Mouse (Mus musculus): ENCODE data around the gene Cldn18. TPM values are rescaled to one million over a fixed set of nuclear protein-coding genes. Genes with fewer than 3 reads are reported as not detected.

Gene Cldn18
- total RNA-seq, 2 experiments from 2014 or later = not detected

DNA sequence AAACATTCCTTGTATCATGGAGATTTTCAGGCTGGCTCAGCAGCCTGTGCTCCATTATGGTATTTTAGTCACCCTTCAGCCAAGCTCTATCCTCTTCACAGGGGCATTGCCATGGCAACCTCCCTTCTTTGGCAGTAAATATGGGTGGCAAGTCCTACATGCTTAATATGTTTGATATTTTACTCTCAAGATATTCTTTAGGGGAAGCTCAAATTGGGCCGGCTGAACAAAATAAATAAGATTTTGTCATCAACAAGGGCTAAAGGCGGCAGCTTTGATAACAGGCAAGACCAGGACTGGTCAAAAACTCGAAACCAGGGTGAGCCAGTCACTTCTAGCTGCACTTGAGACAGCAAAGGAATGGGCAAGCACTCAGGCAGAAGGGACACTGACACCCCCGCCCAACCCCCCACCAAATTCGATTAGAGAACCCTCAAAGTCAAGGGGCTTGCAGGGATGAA, 32.0 kb downstream of the Cldn18 start:
- DNase-seq = no peak

DNA sequence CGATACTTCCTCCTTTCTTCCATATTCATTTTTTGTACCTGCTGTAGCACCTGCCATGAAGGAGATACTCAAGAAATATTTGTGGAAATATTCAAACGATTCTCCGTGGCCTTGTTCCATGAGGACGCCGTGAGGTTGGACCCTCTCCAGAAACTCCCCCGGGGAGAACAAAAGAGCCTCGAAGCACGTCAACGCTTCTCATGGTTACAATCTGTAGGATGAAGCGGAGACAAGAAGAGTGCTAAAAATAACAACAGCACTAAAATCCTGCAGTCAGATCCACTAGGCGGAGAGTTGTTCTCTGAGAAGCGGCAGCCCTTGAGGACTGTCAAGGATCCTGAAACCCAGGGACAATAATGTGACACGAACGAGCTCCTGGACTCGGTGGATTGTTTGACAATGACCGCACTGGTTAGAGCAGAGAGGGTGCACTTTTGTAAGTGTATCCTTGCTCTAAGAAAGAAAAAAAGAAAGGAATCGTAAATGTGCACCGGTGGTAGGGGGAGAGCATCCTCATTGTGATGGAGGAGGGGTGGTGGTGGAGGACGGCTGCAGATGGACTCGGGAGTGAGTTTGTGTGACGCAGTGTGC, 35.0 kb downstream of the Cldn18 start:
- DNase-seq = no peak

DNA sequence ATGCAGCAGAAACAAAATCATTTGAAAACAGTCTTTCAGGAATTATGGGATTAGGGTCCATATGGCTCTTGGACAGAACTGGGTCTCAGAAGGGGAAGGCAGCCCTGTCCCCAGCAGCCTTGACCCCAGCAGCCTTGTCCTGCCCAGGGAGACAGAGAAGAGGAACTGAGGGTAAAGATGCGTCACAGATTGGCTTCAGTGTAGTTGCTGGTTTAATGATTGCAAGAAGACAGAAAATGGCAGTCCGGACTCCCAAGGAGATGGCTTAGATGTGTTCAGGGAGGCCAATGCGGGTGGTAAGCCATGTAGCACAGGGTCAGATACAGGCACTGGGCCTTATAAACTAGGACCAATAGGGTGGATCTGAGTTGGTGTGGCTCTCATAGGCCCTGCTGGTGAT, 41.4 kb downstream of the Cldn18 start:
- no peak for DNase-seq

DNA sequence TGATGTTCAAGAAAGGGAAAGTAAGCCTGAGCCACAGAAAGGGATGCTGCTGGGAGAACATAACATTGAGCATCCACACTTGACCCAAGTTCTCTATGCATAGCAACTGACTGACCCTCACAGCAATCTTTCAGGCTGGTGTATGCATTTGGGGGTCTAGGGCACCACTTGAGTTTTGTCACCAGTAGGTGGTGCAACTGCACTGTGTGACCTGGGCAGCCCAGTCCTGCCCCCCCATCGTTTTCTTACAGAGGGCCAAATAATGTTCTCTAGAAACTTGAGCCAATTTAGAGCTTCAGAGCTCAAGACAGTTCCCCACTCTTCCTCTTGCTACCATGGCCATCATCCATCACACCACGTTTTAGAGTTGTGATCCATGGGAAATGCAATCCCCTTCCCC, 45.5 kb downstream of the Cldn18 start:
- DNase-seq = no peak

DNA sequence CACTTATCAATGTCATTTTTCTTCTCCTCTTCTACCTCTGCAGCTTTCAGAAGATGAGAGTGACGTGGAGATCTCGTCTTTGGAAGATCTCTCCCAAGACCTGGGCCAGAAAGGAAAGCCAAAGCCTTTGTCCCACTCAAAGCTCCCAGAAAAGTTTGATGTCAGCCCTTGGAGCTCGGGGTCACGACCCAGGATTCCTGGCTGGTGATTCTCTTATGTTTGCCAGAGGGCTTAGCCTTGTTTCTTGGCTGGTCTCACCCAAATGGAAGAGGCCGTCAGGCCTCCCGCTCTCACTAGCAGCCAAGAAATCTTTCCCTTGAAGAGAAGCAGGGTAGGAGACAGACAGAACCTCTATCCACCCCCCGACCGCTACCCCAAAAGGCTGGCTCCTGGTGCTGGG, 49.5 kb downstream of the Cldn18 start:
- DNase-seq = no peak

DNA sequence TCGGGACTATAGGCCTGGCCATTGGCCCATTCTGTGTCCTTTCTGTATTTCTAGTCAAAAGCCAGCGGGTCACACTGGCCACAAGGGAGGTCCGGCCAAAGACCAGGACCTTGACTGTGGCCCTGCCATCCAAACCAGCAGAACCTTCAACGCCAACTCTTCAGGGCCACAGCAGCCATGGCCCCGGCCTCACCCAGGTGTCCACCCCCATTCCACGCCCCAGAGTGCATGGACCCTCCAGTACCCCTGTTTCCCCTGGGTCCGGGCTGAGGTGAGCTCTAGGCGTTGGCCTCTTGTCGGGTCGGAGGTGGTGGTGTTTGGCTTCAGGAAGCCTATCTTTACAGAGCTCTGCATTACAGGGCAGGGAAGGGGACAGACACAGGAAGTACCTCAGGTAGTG, 54.2 kb downstream of the Cldn18 start:
- no peak for DNase-seq

DNA sequence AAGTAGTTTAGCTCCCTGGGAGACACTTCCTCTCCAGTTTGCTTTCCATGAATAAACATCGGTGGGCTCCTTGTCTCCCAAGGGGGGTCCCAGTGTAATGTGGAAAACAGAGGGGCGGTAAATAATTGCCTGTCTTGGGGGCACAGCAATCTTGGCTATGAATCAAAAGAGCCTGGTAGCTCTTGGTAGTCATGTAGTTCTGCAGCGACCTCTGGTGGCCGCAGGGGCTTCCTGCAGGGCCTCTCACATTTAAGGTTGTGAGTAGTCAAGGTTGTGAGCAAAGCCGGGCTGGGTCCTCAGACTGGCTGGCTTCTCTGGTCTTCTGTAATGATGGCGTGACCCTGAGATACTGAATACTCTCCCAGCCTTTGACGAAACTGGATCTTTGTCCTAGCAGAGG, 54.7 kb downstream of the Cldn18 start:
- DNase-seq = peak; percentile 73

DNA sequence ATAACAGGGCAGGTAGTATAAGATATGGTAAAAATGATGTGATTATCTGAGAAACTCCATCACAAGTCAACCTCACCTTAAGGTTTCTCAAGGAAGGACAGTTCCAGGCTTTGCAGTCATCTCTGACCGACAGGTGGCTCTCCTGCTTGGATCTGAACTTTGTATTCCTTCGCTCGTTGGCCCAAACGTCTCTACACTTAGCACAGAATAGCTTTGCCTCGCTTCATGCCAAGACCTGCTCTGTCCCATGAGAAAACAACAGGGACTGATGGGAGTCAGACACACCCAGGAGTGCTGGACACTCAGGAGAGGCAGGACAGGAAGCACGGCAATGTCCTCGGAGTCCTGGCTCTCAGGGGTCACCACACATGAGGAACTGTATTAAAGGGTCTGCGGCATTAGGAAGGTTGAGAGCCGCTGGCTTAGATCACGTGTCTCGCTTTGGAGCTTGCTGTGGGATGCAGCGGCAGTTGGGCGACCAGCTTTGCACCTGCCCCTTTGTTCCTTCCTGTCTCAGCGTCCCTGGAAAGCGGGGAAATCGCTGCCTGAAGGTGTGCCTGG, 55.4 kb downstream of the Cldn18 start:
- no peak for DNase-seq

DNA sequence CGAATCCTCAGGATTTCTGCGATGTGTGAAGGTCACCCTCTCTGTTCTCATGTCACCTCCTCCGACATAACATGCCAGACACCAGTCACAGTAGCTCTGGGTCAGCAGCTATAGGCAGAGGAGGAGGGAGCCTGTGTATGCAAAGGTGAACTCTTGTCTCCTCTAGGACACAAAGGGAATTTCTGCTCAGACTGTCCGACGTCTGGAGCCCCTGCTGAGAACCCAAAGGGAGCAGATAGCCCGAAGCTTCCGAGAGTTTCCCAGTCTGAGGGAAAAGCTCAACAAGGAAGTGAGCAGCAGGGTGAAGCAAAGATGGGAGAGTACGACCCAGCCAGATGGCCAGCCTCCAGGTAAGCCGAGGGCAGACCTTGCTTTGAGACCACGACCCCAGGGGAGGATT, 56.3 kb downstream of the Cldn18 start:
- DNase-seq = no peak

DNA sequence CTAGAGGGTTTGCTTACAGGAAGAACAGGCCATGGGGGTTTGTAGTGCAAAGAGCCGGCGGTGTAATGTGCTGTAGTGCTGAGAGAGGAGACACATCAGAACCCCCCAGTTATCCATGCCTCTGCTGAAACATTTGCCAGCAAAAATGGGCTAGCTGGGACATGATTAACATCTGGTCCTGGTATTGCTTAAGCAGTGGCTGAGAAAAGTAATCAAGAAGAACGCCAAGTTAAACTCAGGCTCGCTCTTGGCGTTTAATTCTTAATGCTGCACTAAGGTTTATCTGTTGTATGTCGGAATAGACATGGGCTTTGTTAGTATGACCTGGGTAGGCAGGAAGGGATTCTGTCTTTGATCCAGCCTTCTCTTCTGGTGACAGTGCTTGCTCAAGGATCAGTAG, 71.0 kb downstream of the Cldn18 start:
- no peak for DNase-seq

DNA sequence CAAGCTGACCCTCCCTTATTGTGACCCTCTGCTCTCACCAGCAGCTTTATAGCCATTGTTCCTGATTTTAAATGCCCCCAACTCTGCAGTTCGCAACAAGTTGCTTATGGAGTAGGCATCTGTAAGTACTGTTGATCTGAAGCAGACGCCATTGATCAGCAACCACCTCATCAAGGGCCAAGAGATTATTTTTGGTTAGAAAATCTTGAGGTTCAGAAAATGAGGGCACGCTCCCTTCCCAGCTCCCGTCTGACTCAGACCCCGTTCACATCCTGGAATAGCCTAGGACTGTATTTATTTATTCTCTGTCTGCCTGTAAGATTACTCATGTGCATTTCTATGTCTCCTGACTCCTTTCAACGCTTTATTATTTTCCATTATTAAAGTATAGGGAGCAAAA, 71.7 kb downstream of the Cldn18 start:
- DNase-seq = no peak

DNA sequence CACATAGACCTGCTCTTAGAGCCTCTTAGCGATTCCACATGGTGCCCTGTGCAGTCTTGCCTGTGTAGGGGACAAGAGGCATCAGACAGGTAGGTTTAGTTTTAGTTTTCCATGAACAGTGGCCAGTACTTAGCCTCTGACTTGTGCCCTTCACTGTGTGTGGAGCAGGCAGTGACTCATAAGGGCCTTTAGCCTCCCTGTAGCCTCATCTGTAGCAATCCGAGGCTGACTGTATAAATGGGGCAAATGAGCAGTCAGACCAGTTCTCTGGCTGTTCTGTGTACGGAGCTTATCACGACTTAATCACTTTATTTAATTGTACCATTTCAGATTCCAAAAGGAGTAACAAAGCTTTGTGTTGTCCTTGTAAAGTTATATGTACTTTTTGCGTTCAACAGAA, 77.1 kb downstream of the Cldn18 start:
- no peak for DNase-seq

Other genes starting within 250 kb of the Cldn18 start
- 10 to 100 TPM; 27.3 to 28.7 TPM for gene Armc8, start 148.4 kb downstream of the Cldn18 start, total RNA-seq (2021)
- 1 to 10 TPM; 5.6 to 7.1 TPM for gene Dbr1, start 141.5 kb downstream of the Cldn18 start, total RNA-seq (2021)
- gene A4gnt, start 104.8 kb downstream of the Cldn18 start, total RNA-seq (2021) = not detected
- gene Dzip1l, start 87.8 kb downstream of the Cldn18 start, total RNA-seq (2021) = 1 to 10 TPM; 3.5 to 4.7 TPM
- not detected for gene Sox14, start 158.9 kb upstream of the Cldn18 start, total RNA-seq (2021)